Mouse (Mus musculus): Measurements from ENCODE around the gene Sptbn4. TPM values are rescaled to one million over a fixed set of nuclear protein-coding genes. Genes with fewer than 3 reads are reported as not detected.

Sptbn4 gene
- polyA plus RNA-seq, 1 experiment from 2014 or later = 0.26 TPM

- peak overlapping the region; percentile 55; the same call in 1 of the 2 replicates for H3K4me3 ChIP-seq (replicated peaks)
- no peaks in the 10 kb centered on the region for H3K36me3 ChIP-seq
- H3K27me3 ChIP-seq = peaks cover 68% of the 10 kb centered on the region
- H3K4me1 ChIP-seq (replicated peaks) = peaks cover 20% of the 10 kb centered on the region
- 55% methylated on average over 6 of the region's 6 CpGs for WGBS
- H3K9ac ChIP-seq (replicated peaks) = no peak overlapping the region
- H3K27ac ChIP-seq = no peak overlapping the region
- peak overlapping the region; percentile 74 for H3K4me2 ChIP-seq
- ATAC-seq (ENCODE audit: insufficient number of reproducible peaks, insufficient read depth, low FRiP score, low TSS enrichment, low read depth) = no peak
- no peaks in the 10 kb centered on the region for H3K9me3 ChIP-seq
Measured at GRCm38 (mm10) chr7:27360749-27361148, 86.7 kb downstream of the Sptbn4 start.

GRCm38 (mm10) chr7:27359706-27360358 is 87.7 kb downstream of the Sptbn4 start:
- Histone ChIP-seq H3K4me2 (no peak overlapping the region), H3K4me1 (replicated peaks) (peaks cover 25% of the 10 kb centered on the region), H3K27ac (no peak overlapping the region), H3K9ac (replicated peaks) (no peak overlapping the region), H3K36me3 (no peaks in the 10 kb centered on the region), H3K27me3 (peaks cover 59% of the 10 kb centered on the region), H3K9me3 (no peaks in the 10 kb centered on the region), H3K4me3 (replicated peaks) (no peak overlapping the region)
- WGBS = 88% methylated on average over 9 of the region's 9 CpGs
- ATAC-seq (ENCODE audit: insufficient number of reproducible peaks, insufficient read depth, low FRiP score, low TSS enrichment, low read depth) = no peak

DNA sequence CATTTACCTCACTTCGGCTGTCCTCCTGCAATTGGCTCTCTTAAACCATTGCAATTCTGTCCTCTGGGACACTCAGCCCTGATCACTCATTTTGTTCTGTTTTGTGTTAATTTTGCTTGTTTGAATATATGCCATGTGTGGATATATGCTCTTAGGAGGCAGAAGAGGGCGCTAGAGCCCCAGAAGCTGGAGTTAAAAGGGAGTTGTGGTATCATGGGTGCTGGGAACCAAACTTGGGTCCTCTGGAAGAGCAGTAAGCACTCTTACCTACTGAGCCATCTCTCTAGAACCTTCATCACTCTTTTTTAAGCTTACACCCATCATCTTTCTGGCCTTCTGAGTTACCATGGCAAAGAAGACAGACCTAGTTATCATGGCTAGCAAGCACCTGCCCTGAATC is 88.3 kb downstream of the Sptbn4 start:
- Histone ChIP-seq H3K27ac (no peak overlapping the region), H3K36me3 (no peaks in the 10 kb centered on the region), H3K4me2 (no peak overlapping the region), H3K4me3 (replicated peaks) (no peak overlapping the region), H3K4me1 (replicated peaks) (peaks cover 28% of the 10 kb centered on the region), H3K27me3 (peaks cover 52% of the 10 kb centered on the region), H3K9me3 (no peaks in the 10 kb centered on the region), H3K9ac (replicated peaks) (no peak overlapping the region)
- 76% methylated on average over 2 of the region's 2 CpGs for WGBS
- ATAC-seq (ENCODE audit: insufficient number of reproducible peaks, insufficient read depth, low FRiP score, low TSS enrichment, low read depth) = no peak

DNA sequence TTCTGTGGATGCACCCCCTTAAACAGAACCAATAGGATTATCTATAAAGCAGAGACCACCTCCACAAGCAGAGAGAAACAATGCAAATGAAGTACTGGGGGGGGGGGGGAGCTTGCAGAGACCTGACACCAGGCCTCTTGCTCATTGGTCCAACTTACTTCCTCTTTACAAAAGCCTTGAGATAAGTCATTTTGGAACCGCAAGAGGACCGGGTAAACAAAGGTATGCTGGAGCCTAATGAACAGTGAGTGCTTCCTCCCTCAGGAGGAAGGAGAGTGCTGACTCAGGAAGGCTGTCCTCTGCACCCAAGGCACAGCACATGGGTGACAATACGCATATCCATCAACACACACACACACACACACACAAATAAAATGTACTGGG is 89.9 kb downstream of the Sptbn4 start:
- 23% methylated on average over 3 of the region's 3 CpGs for WGBS
- no peak overlapping the region for H3K4me3 ChIP-seq (replicated peaks)

DNA sequence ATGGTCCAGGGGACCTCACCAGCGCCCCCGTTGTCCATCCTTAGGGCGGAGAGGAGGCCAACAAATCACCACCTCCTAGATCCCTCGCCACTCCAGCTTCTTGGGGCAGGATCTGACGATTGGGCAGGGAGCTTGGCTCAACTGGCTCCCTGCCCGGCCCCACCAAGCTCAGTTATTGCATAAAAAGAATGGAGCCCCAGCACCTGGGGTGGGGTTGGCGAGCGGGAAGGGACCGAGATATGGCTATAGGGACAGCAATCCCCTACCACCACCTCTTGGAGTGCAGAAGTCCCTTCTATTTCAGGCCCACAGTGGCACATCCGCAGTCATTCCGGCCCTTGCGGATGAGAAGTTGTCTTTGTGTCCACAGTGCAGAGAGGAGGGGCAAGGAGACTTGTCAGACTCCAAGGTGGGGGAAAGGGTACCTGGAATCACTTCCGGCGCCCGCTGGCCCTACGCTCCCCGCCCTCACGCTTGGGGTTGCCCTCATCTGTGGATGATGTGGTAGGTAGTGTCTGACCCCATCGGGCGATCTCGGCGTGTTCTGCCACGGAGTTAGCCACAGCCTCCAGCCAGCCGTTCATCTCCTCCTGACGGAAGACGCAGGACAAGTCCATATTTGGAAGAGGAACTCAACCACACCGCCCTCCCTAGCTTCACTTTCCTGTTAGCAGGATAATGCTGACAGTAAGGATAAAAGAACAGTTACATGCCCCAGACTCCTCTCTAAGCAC is 90.5 kb downstream of the Sptbn4 start, which contains the start of gene Gm20479:
Gene Gm20479 (minus strand): TSS at position 559 of the 734 bp plus-strand sequence.
- no peak for ATAC-seq (ENCODE audit: insufficient number of reproducible peaks, insufficient read depth, low FRiP score, low TSS enrichment, low read depth)
- peak within 1 kb of the TSS; percentile 73 for H3K4me2 ChIP-seq
- 4% methylated on average over 25 of the region's 27 CpGs for WGBS
- peaks cover 33% of the 10 kb centered on the region for H3K27me3 ChIP-seq
- H3K27ac ChIP-seq = no peak within 1 kb of the TSS
- peaks cover 26% of the 10 kb centered on the region for H3K4me1 ChIP-seq (replicated peaks)
- peak within 1 kb of the TSS; percentile 40; the same call in 1 of the 2 replicates for H3K9ac ChIP-seq (replicated peaks)
- H3K4me3 ChIP-seq (replicated peaks) = peak within 1 kb of the TSS; percentile 64
- peaks cover 14% of the 10 kb centered on the region; the same call in 1 of the 2 replicates for H3K36me3 ChIP-seq
- H3K9me3 ChIP-seq = no peaks in the 10 kb centered on the region

More for the DNA sequence above, 89.9 kb downstream of the Sptbn4 start:
- no peak for ATAC-seq (ENCODE audit: insufficient number of reproducible peaks, insufficient read depth, low FRiP score, low TSS enrichment, low read depth)
- Histone ChIP-seq H3K9ac (replicated peaks) (no peak overlapping the region), H3K36me3 (peaks cover 8% of the 10 kb centered on the region; the same call in 1 of the 2 replicates), H3K27ac (no peak overlapping the region), H3K4me1 (replicated peaks) (peaks cover 26% of the 10 kb centered on the region), H3K4me2 (no peak overlapping the region), H3K27me3 (peaks cover 38% of the 10 kb centered on the region), H3K9me3 (no peaks in the 10 kb centered on the region)

DNA sequence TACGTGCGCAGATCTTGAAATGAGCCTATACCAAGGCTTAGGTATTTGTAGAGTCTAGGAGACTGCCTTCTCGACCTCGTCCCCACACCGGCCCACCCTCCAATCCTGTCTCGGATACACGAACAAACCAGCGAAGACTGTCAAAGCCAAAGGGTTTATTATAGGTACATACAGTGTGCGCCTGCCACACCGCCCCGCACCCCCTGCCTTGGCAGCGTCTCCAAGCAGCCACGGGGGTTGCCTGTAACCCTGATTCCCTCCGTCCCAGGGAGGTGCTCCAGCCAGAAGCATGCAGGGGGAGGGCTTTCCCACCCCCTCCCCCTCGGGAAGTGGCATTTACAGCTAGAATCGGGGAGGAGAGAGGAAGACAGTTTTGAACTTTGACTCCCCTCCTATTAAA is 91.2 kb downstream of the Sptbn4 start:
- Histone ChIP-seq H3K4me3 (replicated peaks) (peak overlapping the region; percentile 64), H3K36me3 (peaks cover 21% of the 10 kb centered on the region), H3K4me1 (replicated peaks) (peaks cover 26% of the 10 kb centered on the region), H3K27me3 (peaks cover 28% of the 10 kb centered on the region), H3K27ac (no peak overlapping the region), H3K4me2 (peak overlapping the region; percentile 73), H3K9ac (replicated peaks) (no peak overlapping the region; the same call in 1 of the 2 replicates), H3K9me3 (no peaks in the 10 kb centered on the region)
- 1% methylated on average over 16 of the region's 16 CpGs for WGBS
- ATAC-seq (ENCODE audit: insufficient number of reproducible peaks, insufficient read depth, low FRiP score, low TSS enrichment, low read depth) = peak; percentile 36

DNA sequence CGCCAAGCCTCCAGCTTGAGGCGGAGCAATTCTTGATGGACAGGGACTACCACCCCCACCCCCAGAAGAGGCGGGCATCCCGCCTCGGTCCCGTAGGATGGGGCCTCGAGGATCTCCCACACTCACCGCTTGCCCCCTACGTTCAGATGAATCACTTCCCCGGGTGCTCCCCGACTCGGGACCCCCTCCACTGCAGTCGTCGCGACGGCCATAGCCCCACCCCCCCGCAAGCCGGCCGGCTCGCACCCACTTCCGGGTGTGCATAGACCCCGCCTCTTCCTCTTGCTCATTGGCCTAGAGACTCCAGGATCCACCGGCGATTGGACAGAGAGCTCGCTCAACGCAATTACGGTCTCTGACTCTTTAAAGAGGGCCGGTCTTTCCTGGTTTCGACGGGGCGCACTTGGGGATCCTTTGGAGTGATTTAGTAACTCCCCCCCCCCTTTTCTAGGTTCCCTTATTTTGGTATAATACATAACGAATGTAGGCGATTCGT is 91.7 kb downstream of the Sptbn4 start, which contains the start of gene Shkbp1:
Gene Shkbp1 (minus strand): TSS at position 275 of the 496 bp plus-strand sequence.
- Histone ChIP-seq H3K27ac (no peak within 1 kb of the TSS), H3K36me3 (peaks cover 22% of the 10 kb centered on the region), H3K9ac (replicated peaks) (peak within 1 kb of the TSS; percentile 58), H3K4me2 (peak within 1 kb of the TSS; percentile 73), H3K27me3 (peaks cover 28% of the 10 kb centered on the region), H3K4me1 (replicated peaks) (peaks cover 23% of the 10 kb centered on the region), H3K4me3 (replicated peaks) (peak within 1 kb of the TSS; percentile 64), H3K9me3 (no peaks in the 10 kb centered on the region)
- under 1% methylated on average over 34 of the region's 34 CpGs for WGBS
- peak; percentile 84 for ATAC-seq (ENCODE audit: insufficient number of reproducible peaks, insufficient read depth, low FRiP score, low TSS enrichment, low read depth)

GRCm38 (mm10) chr7:27355261-27355660 is 92.2 kb downstream of the Sptbn4 start:
- Histone ChIP-seq H3K4me3 (replicated peaks) (peak overlapping the region; percentile 64), H3K4me2 (peak overlapping the region; percentile 73), H3K27ac (no peak overlapping the region), H3K9ac (replicated peaks) (peak overlapping the region; percentile 58), H3K36me3 (peaks cover 27% of the 10 kb centered on the region), H3K27me3 (peaks cover 28% of the 10 kb centered on the region), H3K4me1 (replicated peaks) (peaks cover 22% of the 10 kb centered on the region), H3K9me3 (no peaks in the 10 kb centered on the region)
- no peak for ATAC-seq (ENCODE audit: insufficient number of reproducible peaks, insufficient read depth, low FRiP score, low TSS enrichment, low read depth)
- 7% methylated on average over 14 of the region's 14 CpGs for WGBS

- H3K9ac ChIP-seq (replicated peaks) = peak overlapping the region; percentile 58; the same call in 1 of the 2 replicates
- H3K27ac ChIP-seq = no peak overlapping the region
- WGBS = 43% methylated on average over 4 of the region's 4 CpGs
- no peaks in the 10 kb centered on the region for H3K9me3 ChIP-seq
- peak overlapping the region; percentile 73 for H3K4me2 ChIP-seq
- peaks cover 28% of the 10 kb centered on the region for H3K27me3 ChIP-seq
- peaks cover 22% of the 10 kb centered on the region for H3K4me1 ChIP-seq (replicated peaks)
- no peak for ATAC-seq (ENCODE audit: insufficient number of reproducible peaks, insufficient read depth, low FRiP score, low TSS enrichment, low read depth)
- peaks cover 31% of the 10 kb centered on the region for H3K36me3 ChIP-seq
- H3K4me3 ChIP-seq (replicated peaks) = peak overlapping the region; percentile 64
Measured at GRCm38 (mm10) chr7:27354783-27355182, 92.7 kb downstream of the Sptbn4 start.

DNA sequence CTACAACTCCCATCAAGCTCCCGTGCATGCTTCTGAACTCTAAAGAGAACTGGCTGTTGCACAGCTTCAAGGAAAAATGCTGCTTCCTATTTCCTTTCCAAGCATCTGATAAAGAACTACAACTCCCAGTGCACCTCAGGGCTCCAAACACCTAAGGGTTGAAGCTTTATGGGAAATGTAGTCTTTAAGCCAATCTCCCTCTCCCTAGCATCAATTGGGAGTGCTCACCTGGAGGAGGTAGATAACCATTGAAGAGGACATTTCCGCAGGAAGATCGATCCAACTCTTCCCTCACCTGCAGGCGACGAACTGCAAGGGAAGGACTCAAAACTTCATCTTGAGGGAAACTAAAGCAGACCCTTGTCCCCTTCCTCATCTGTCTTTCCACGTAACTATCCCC is 93.3 kb downstream of the Sptbn4 start:
- peak overlapping the region; percentile 64 for H3K4me3 ChIP-seq (replicated peaks)
- H3K36me3 ChIP-seq = peaks cover 37% of the 10 kb centered on the region
- H3K27ac ChIP-seq = no peak overlapping the region
- peak overlapping the region; percentile 73 for H3K4me2 ChIP-seq
- peaks cover 22% of the 10 kb centered on the region for H3K4me1 ChIP-seq (replicated peaks)
- 27% methylated on average over 6 of the region's 6 CpGs for WGBS
- peaks cover 28% of the 10 kb centered on the region for H3K27me3 ChIP-seq
- H3K9me3 ChIP-seq = no peaks in the 10 kb centered on the region
- ATAC-seq (ENCODE audit: insufficient number of reproducible peaks, insufficient read depth, low FRiP score, low TSS enrichment, low read depth) = no peak
- H3K9ac ChIP-seq (replicated peaks) = no peak overlapping the region

GRCm38 (mm10) chr7:27345444-27345843 is 102.0 kb downstream of the Sptbn4 start:
- Histone ChIP-seq H3K27me3 (no peaks in the 10 kb centered on the region), H3K36me3 (peaks cover 79% of the 10 kb centered on the region), H3K4me1 (replicated peaks) (no peaks in the 10 kb centered on the region), H3K9ac (replicated peaks) (no peak overlapping the region), H3K27ac (no peak overlapping the region), H3K9me3 (no peaks in the 10 kb centered on the region), H3K4me3 (replicated peaks) (no peak overlapping the region), H3K4me2 (no peak overlapping the region)
- 18% methylated on average over 6 of the region's 6 CpGs for WGBS
- ATAC-seq (ENCODE audit: insufficient number of reproducible peaks, insufficient read depth, low FRiP score, low TSS enrichment, low read depth) = no peak
